Mouse (Mus musculus) gonadal fat pad, adult 2 months (tissue): ENCODE results near the gene Zfy1. TPM values are rescaled to one million over a fixed set of nuclear protein-coding genes. Genes with fewer than 3 reads are reported as not detected.
"Not testable (repeated sequence)": the region's sequence is repeated elsewhere in the genome, so short reads cannot be mapped to it uniquely, and the experiment has no call there.

Source experiments
- DNase-seq: peaks from one replicate; pipeline ENCODE4 v3.0.0-alpha.2; 2012; ENCODE audit warnings: low read depth
- polyA plus RNA-seq: library from polyadenylated mRNA; depleted of rRNA; stranded (reverse); fragments of >200 nt; gene quantifications from 2 replicates; pipeline ENCODE4 v1.2.3, GENCODE M21; 2012; rRNA removed

The Zfy1 gene
- polyA plus RNA-seq, result not detected in 2 replicates

DNA sequence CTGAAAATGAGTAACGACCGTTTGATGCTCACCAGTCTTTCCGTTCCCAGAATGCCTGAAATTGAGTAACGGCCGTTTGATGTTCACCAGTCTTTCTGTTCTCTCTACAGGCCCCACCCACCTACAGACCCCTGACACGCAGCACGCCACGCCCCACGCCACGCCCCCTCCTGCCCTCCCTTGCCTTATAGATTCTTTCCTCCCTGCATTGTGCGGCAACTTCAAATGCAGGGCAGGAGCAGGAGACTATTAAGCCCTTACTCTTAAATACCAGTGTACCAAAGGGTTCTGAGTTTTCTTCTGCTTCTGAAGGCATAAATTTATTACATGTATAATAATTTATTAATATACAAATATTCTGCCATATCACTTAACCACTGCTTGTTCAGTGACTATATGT, at the start of gene Zfy1:
Zfy1 (minus strand) TSS at position 101 of the 400 bp plus-strand sequence.
- not testable (repeated sequence) for DNase-seq

- no peak for DNase-seq
Measured at GRCm38 (mm10) chrY:818396-818795, 21.2 kb upstream of the Zfy1 start, which contains the start of gene Uba1y. Gene Uba1y (plus strand): TSS chrY:818649.

GRCm38 (mm10) chrY:808991-809661, 11.9 kb upstream of the Zfy1 start:
- no peak for DNase-seq

Other genes starting within 250 kb of the Zfy1 start
- 0.04 TPM in 1 of 2 replicates, not detected in the other for gene Uba1y, start 21.2 kb upstream of the Zfy1 start, polyA plus RNA-seq
- 9.7 and 10.7 TPM in 2 replicates for gene Kdm5d, start 100.4 kb upstream of the Zfy1 start, polyA plus RNA-seq
- 12.8 and 22.0 TPM in 2 replicates for gene Eif2s3y, start 213.1 kb upstream of the Zfy1 start, polyA plus RNA-seq